Mouse (Mus musculus) ES-E14 (cell line): Measurements from ENCODE around the gene Zfp771.

Experiments used
- CHD2 ChIP-seq: IDR thresholded peaks from 2 replicates; pipeline ENCODE4 v1.6.1; 2014; ENCODE audit warnings: mild to moderate bottlenecking, low read depth, low read length, inconsistent platforms
- HCFC1 ChIP-seq: IDR thresholded peaks from 2 replicates; pipeline ENCODE4 v1.6.1; 2012; ENCODE audit warnings: low read length, inconsistent platforms, borderline replicate concordance; ENCODE audit not compliant: insufficient read depth
- MAFK ChIP-seq: IDR thresholded peaks from 2 replicates; pipeline ENCODE4 v1.6.1; 2014; ENCODE audit warnings: mild to moderate bottlenecking, low read depth, low read length, inconsistent platforms; ENCODE audit not compliant: insufficient read depth
- ZC3H11A ChIP-seq: IDR thresholded peaks from 2 replicates; pipeline ENCODE4 v1.6.1; 2012; ENCODE audit warnings: low read depth, mild to moderate bottlenecking, inconsistent platforms, low read length, borderline replicate concordance

DNA sequence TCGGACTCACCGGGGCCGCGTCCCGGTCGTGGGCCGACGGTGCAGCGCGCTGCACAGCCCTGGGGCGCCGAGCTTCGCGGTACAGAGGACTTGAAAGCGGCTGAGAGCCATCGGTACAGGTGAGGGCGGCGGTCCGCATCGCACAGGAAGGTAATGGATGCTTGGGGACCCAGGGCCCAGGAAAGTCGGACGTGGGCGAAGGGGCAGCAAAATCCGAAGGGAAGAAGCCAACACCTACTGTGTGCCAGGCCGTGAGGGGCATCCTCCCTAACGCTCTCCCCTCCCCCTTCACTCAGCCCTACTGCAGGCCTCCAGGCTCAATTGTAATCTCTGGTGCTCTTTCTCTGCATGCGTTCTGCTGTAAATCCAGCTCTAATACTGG lies 10.7 kb upstream of the Zfp771 start:
- TF ChIP-seq CHD2 (no peak), MAFK (no peak), ZC3H11A (no peak), HCFC1 (no peak)
